Comparison of ENCODE assay signal across 35 mouse cellular contexts in the genomic region with DNA sequence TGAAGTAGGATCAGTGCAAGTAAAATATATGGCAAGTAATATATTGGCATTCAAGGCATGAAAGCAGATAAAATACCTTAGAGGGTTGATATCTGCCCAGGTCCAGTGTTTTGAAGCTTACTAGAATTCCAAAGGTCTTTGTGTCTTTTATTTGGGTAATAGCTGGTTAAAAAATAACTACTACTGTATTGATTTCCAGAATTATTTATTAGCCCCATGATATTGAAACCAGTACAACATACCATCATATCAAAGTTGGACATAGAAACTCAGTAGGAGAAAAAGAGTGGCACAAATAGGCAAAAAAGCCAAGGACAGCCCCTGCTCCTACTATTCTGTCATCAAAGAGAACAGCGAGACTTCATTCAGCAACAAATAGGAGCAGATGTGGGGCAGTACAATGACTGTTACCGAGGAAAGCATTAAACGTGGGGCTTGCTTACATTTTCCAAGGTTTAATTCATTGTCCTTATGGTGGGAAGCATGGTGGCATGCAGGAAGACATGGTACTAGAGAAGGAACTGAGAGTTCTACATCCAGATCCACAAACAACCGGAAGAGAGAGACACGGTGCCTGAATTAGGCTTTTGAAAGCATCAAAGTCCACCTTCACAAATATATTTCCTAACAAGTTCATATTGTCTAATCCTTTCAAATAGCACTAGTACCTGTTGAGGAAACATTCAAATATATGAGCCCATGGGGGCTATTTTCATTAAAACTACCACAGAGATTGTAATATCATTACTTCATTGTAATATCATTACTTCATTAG.
"Had no signal": no experiment of that assay in that cellular context is flagged by ENCODE, and none has a peak within 500 bp of the region (broad histone marks: within the 10 kb centered on the region; RNA-seq: fewer than 3 reads in every experiment).

No protein-coding gene starts in this region.

- DNase-seq: heart, adult 2 months; heart, postnatal 10 days; heart, postnatal 14 days; heart, postnatal 36 days; heart, postnatal 4 days; kidney, adult 11 months; kidney, adult 18-20 months; kidney, adult 2 months; kidney, adult 8-10 months; kidney, adult 9 months; kidney, postnatal 10 days; kidney, postnatal 14 days; kidney, postnatal 25 days; kidney, postnatal 36 days; kidney, postnatal 4 days; layer of hippocampus, adult 9-11 months had no signal

- ATAC-seq: hindbrain, embryonic 16.5 days; hindbrain, postnatal 0 days; inflammation-experienced regulatory T-cells, adult 6 months; intestine, embryonic 15.5 days; intestine, embryonic 16.5 days; intestine, postnatal 0 days had no signal

- H3K9ac ChIP-seq: heart, embryonic 12.5 days; heart, embryonic 13.5 days; heart, embryonic 15.5 days; hindbrain, embryonic 12.5 days; hindbrain, embryonic 13.5 days; hindbrain, embryonic 14.5 days; hindbrain, embryonic 15.5 days; intestine, embryonic 15.5 days; kidney, embryonic 15.5 days had no signal

- H3K27me3 ChIP-seq: heart, embryonic 12.5 days; heart, embryonic 13.5 days; heart, embryonic 15.5 days; hindbrain, embryonic 12.5 days; hindbrain, embryonic 13.5 days; hindbrain, embryonic 15.5 days; intestine, embryonic 15.5 days; kidney, embryonic 15.5 days had no signal

- H3K4me3 ChIP-seq: heart, adult 2 months; heart, embryonic 10.5 days; heart, embryonic 12.5 days; heart, embryonic 13.5 days; heart, embryonic 15.5 days; hindbrain, embryonic 10.5 days; hindbrain, embryonic 12.5 days; hindbrain, embryonic 13.5 days; hindbrain, embryonic 15.5 days; intestine, embryonic 15.5 days; kidney, embryonic 15.5 days; layer of hippocampus, adult 2 months had no signal

- H3K9me3 ChIP-seq: heart, embryonic 10.5 days; heart, embryonic 12.5 days; heart, embryonic 13.5 days; heart, embryonic 15.5 days; hindbrain, embryonic 10.5 days; hindbrain, embryonic 12.5 days; hindbrain, embryonic 13.5 days; hindbrain, embryonic 15.5 days; intestine, embryonic 15.5 days; kidney, embryonic 15.5 days had no signal

- H3K36me3 ChIP-seq: heart, embryonic 10.5 days; heart, embryonic 12.5 days; heart, embryonic 13.5 days; heart, embryonic 15.5 days; hindbrain, embryonic 10.5 days; hindbrain, embryonic 12.5 days; hindbrain, embryonic 13.5 days; hindbrain, embryonic 15.5 days; intestine, embryonic 15.5 days; kidney, embryonic 15.5 days had no signal

- H3K4me2 ChIP-seq: heart, embryonic 11.5 days; heart, embryonic 12.5 days; heart, embryonic 13.5 days; heart, embryonic 15.5 days; hindbrain, embryonic 12.5 days; hindbrain, embryonic 13.5 days; hindbrain, embryonic 14.5 days; hindbrain, embryonic 15.5 days; intestine, embryonic 15.5 days; kidney, embryonic 15.5 days had no signal

- H3K27ac ChIP-seq: heart, adult 2 months; heart, embryonic 10.5 days; heart, embryonic 13.5 days; heart, embryonic 15.5 days; hindbrain, embryonic 10.5 days; hindbrain, embryonic 12.5 days; hindbrain, embryonic 13.5 days; hindbrain, embryonic 14.5 days; hindbrain, embryonic 15.5 days; hindbrain, postnatal 0 days; intestine, embryonic 15.5 days; kidney, embryonic 15.5 days; kidney, postnatal 0 days; layer of hippocampus, adult 2 months had no signal

- H3K4me1 ChIP-seq: heart, embryonic 10.5 days; heart, embryonic 12.5 days; heart, embryonic 13.5 days; heart, embryonic 15.5 days; hindbrain, embryonic 10.5 days; hindbrain, embryonic 12.5 days; hindbrain, embryonic 13.5 days; hindbrain, embryonic 15.5 days; intestine, embryonic 15.5 days; kidney, embryonic 15.5 days had no signal
